Mouse (Mus musculus) small intestine, adult 2 months (tissue): ENCODE measurements around the gene Scarb1.

Experiments used
- CTCF ChIP-seq: fragments of 200-500 bp; IDR thresholded peaks from 2 replicates; pipeline ENCODE4 v1.5.1; 2012; ENCODE audit warnings: low read depth, mild to moderate bottlenecking, control low read depth, inconsistent platforms, low read length, moderate library complexity, mixed read lengths; ENCODE audit not compliant: insufficient replicate concordance, insufficient read length; ENCODE audit errors: extremely low read depth
- POLR2A ChIP-seq: fragments of 200-500 bp; IDR thresholded peaks from 2 replicates; pipeline ENCODE4 v1.6.1; 2012; ENCODE audit warnings: low read depth, mild to moderate bottlenecking, control low read depth, inconsistent platforms, low read length, moderate library complexity

DNA sequence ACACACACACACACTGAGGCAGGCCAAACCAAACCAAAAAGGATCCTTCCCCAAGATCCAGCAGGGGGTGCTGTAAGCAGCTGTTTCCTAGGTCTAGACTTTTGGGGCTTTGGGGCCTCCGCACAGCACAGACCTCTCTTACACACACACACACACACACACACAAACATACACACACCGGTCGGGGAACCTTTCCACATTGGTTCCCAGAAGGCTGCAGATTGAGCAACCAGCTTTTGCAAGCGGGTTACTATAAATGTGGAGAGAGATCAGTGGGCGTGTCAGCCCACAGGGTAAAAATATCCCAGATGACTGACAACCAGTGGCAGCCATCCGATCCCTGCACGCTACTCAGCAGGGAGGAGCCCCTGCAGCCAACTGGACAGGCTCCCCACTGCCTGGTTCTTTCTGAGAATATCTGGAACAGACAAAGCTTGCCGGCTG, 67.2 kb downstream of the Scarb1 start:
- TF ChIP-seq POLR2A (no peak), CTCF (peak; percentile 50; the same call in 1 of the 2 replicates)
